23 mouse cellular contexts compared by ENCODE assay signal in genomic region chr19:4422581-4422980, GRCm38 (mm10). TPM values are rescaled to one million over a fixed set of nuclear protein-coding genes. Genes with fewer than 3 reads are reported as not detected.
"Had no signal": no experiment of that assay in that cellular context is flagged by ENCODE, and none has a peak within 500 bp of the region (broad histone marks: within the 10 kb centered on the region; RNA-seq: fewer than 3 reads in every experiment).

No protein-coding gene starts in this region.

- H3K4me1 ChIP-seq: midbrain, embryonic 12.5 days; neural tube, embryonic 13.5 days; neural tube, embryonic 15.5 days; stomach, embryonic 15.5 days had no signal

- H3K9ac ChIP-seq: lung, embryonic 14.5 days; midbrain, embryonic 12.5 days; neural tube, embryonic 13.5 days; neural tube, embryonic 15.5 days; stomach, embryonic 15.5 days had no signal

- H3K36me3 ChIP-seq: midbrain, embryonic 12.5 days; neural tube, embryonic 13.5 days; neural tube, embryonic 15.5 days had no signal

- H3K9me3 ChIP-seq: midbrain, embryonic 10.5 days; midbrain, embryonic 12.5 days; neural tube, embryonic 13.5 days; neural tube, embryonic 15.5 days; stomach, embryonic 15.5 days had no signal

- ATAC-seq: midbrain, embryonic 16.5 days had no signal

- H3K27me3 ChIP-seq: midbrain, embryonic 12.5 days; neural tube, embryonic 13.5 days; neural tube, embryonic 15.5 days; stomach, embryonic 15.5 days had no signal

- H3K4me2 ChIP-seq: lung, embryonic 14.5 days; midbrain, embryonic 12.5 days; neural tube, embryonic 13.5 days; neural tube, embryonic 15.5 days; stomach, embryonic 15.5 days had no signal

- H3K4me3 ChIP-seq: midbrain, embryonic 10.5 days; midbrain, embryonic 12.5 days; myocyte; neural tube, embryonic 13.5 days; neural tube, embryonic 15.5 days; stomach, embryonic 15.5 days had no signal

- DNase-seq: lung, adult 18-20 months; lung, embryonic 14.5 days; lung, postnatal 10 days; lung, postnatal 4 days; midbrain, embryonic 14.5 days; retina, postnatal 1 day; right cerebral cortex, adult 18-20 months; right cerebral cortex, postnatal 25 days; right cerebral cortex, postnatal 4 days; spleen, adult 18-20 months; thymus, adult 2 months; thymus, postnatal 25 days; thymus, postnatal 4 days had no signal

- H3K27ac ChIP-seq: midbrain, embryonic 10.5 days; midbrain, embryonic 12.5 days; neural tube, embryonic 13.5 days; neural tube, embryonic 15.5 days; stomach, embryonic 15.5 days; stomach, postnatal 0 days had no signal

RNA-seq across cellular contexts. Expression of gene Rhod, which starts 16.7 kb away (rescaled TPM):
- total RNA-seq: megakaryocyte, adult 5-6 weeks; megakaryocyte-erythroid progenitor cell, adult 5-6 weeks had no signal

RNA-seq across cellular contexts. Expression of gene Syt12, which starts 54.7 kb away (rescaled TPM):
- total RNA-seq: megakaryocyte, adult 5-6 weeks; megakaryocyte-erythroid progenitor cell, adult 5-6 weeks had no signal
